Mouse (Mus musculus): Measurements from ENCODE around the gene Olfr711. TPM values are rescaled to one million over a fixed set of nuclear protein-coding genes. Genes with fewer than 3 reads are reported as not detected.
"Not testable (repeated sequence)": the region's sequence is repeated elsewhere in the genome, so short reads cannot be mapped to it uniquely, and the experiment has no call there.

Olfr711 gene
- not detected in 2 replicates for polyA plus RNA-seq (2015; fragmentation: Nextera tagmentation; extraction: Ambion mirVana)

DNA sequence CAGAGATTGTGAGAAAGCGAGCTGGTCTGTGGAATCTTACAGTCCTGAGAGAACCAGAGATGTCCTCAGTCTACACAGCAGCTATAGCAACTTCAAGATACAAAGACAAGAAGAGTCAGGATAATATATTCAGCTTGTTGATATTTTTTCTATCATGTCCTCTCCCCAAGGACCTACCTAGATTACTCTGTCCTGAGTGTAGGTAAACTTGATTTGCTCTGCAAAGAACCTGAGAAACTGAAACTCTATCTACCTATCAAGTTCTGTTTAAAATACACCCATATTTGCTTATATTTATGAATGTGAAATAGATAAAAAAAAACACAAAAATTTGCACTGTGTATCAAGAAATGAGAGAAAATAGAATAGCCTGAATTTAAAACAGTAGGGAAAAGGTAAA is at the start of gene Olfr711:
Gene Olfr711, minus strand, starts transcription at position 101 of the 400 bp plus-strand sequence.
- no peaks in the 10 kb centered on the region for H3K36me3 ChIP-seq (ENCODE audit: control insufficient read depth, insufficient read depth, low read length)
- WGBS = 73% methylated on average over 1 of the region's 1 CpGs
- no peak within 1 kb of the TSS for H3K27ac ChIP-seq (ENCODE audit: low read length)
- no peak within 1 kb of the TSS for H3K4me2 ChIP-seq (ENCODE audit: low read depth, low read length)
- no peak within 1 kb of the TSS for H3K9ac ChIP-seq (ENCODE audit: low read length)
- H3K27me3 ChIP-seq (ENCODE audit: control insufficient read depth, insufficient read depth, low read length) = no peaks in the 10 kb centered on the region
- H3K4me3 ChIP-seq (replicated peaks; ENCODE audit: low read length) = no peak within 1 kb of the TSS
- H3K4me1 ChIP-seq (ENCODE audit: control insufficient read depth, insufficient read depth, low read length) = no peaks in the 10 kb centered on the region
- no peak for ATAC-seq (ENCODE audit: insufficient read depth, low FRiP score)
- no peaks in the 10 kb centered on the region for H3K9me3 ChIP-seq (replicated peaks; ENCODE audit: control insufficient read depth, low read length)

GRCm38 (mm10) chr7:107005972-107006371 is 30.7 kb upstream of the Olfr711 start, which contains the start of gene Olfr2:
Olfr2 (minus strand) TSS chr7:107006072.
- Histone ChIP-seq H3K9ac (ENCODE audit: low read length) (no peak within 1 kb of the TSS), H3K27me3 (ENCODE audit: control insufficient read depth, insufficient read depth, low read length) (no peaks in the 10 kb centered on the region), H3K9me3 (replicated peaks; ENCODE audit: control insufficient read depth, low read length) (no peaks in the 10 kb centered on the region), H3K36me3 (ENCODE audit: control insufficient read depth, insufficient read depth, low read length) (no peaks in the 10 kb centered on the region), H3K4me3 (replicated peaks; ENCODE audit: low read length) (no peak within 1 kb of the TSS), H3K4me1 (ENCODE audit: control insufficient read depth, insufficient read depth, low read length) (no peaks in the 10 kb centered on the region), H3K27ac (ENCODE audit: low read length) (no peak within 1 kb of the TSS), H3K4me2 (ENCODE audit: low read depth, low read length) (no peak within 1 kb of the TSS)
- no peak for ATAC-seq (ENCODE audit: insufficient read depth, low FRiP score)
- 46% methylated on average over 1 of the region's 1 CpGs for WGBS

DNA sequence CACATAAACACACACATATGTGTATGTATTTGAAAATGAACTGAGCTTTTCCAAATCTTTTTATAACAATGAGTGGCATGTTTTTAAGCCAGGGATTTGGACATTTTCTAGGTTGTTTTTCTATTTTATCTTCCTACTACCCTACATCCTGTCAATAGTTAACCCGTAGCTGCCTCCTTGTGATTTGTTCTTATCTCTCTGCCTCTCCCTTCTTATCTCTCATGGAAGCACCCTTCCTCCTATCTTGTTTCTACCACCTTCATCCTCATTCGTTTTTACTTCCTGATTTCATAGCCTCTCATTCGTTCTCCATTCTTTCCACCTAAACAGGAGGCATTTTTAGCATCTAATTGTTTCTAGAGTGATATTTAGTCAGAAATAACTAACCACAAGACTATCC is 28.9 kb upstream of the Olfr711 start:
- no peaks in the 10 kb centered on the region for H3K36me3 ChIP-seq (ENCODE audit: control insufficient read depth, insufficient read depth, low read length)
- H3K4me1 ChIP-seq (ENCODE audit: control insufficient read depth, insufficient read depth, low read length) = no peaks in the 10 kb centered on the region
- no peak overlapping the region for H3K27ac ChIP-seq (ENCODE audit: low read length)
- H3K4me2 ChIP-seq (ENCODE audit: low read depth, low read length) = no peak overlapping the region
- H3K9me3 ChIP-seq (replicated peaks; ENCODE audit: control insufficient read depth, low read length) = no peaks in the 10 kb centered on the region
- no peak overlapping the region for H3K9ac ChIP-seq (ENCODE audit: low read length)
- no peak for ATAC-seq (ENCODE audit: insufficient read depth, low FRiP score)
- no peaks in the 10 kb centered on the region for H3K27me3 ChIP-seq (ENCODE audit: control insufficient read depth, insufficient read depth, low read length)
- no peak overlapping the region for H3K4me3 ChIP-seq (replicated peaks; ENCODE audit: low read length)
- 32% methylated on average over 3 of the region's 3 CpGs for WGBS

DNA sequence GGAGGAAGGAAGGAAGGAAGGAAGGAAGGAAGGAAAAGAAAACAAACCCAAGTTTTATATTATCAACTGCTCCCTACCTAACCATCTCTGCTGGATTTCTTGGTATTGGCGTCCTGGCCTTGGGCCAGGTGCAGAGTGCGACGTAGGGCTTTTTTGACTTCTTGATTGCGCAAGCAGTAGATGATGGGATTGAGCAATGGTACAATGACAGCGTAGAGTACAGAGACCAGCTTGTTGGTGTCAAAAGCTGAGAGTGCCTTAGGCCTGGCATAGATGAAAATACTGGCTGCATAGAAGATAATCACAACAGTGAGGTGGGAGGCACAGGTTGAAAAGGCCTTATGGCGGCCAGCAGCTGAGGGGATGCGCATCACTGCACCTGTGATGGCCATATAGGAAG is 25.5 kb upstream of the Olfr711 start:
- Histone ChIP-seq H3K27me3 (ENCODE audit: control insufficient read depth, insufficient read depth, low read length) (no peaks in the 10 kb centered on the region), H3K9ac (ENCODE audit: low read length) (no peak overlapping the region), H3K4me3 (replicated peaks; ENCODE audit: low read length) (no peak overlapping the region), H3K9me3 (replicated peaks; ENCODE audit: control insufficient read depth, low read length) (no peaks in the 10 kb centered on the region), H3K4me1 (ENCODE audit: control insufficient read depth, insufficient read depth, low read length) (no peaks in the 10 kb centered on the region), H3K4me2 (ENCODE audit: low read depth, low read length) (no peak overlapping the region), H3K27ac (ENCODE audit: low read length) (no peak overlapping the region), H3K36me3 (ENCODE audit: control insufficient read depth, insufficient read depth, low read length) (no peaks in the 10 kb centered on the region)
- 86% methylated on average over 7 of the region's 7 CpGs for WGBS
- ATAC-seq (ENCODE audit: insufficient read depth, low FRiP score) = no peak

DNA sequence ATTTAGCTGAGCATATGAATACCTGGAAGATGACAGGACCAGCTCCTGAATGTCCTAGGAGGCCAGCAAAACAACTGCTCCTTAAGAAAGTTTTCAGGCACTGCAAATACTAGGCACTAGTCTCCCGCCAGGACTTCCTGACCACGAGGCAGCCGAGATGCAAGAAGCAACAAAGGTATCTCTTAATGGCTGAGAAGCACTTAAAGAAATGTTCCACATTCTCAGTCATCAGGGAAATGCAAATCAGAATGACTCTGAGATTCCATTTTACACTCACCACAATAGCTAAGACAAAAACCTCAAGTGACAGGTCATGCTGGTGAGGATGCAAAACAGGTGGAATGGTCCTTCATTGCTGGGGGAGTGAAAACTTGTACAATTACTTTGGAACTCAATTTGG is 10.0 kb upstream of the Olfr711 start:
- WGBS = 87% methylated on average over 3 of the region's 3 CpGs
- H3K4me1 ChIP-seq (ENCODE audit: control insufficient read depth, insufficient read depth, low read length) = no peaks in the 10 kb centered on the region
- no peak overlapping the region for H3K27ac ChIP-seq (ENCODE audit: low read length)
- no peaks in the 10 kb centered on the region for H3K9me3 ChIP-seq (replicated peaks; ENCODE audit: control insufficient read depth, low read length)
- no peaks in the 10 kb centered on the region for H3K36me3 ChIP-seq (ENCODE audit: control insufficient read depth, insufficient read depth, low read length)
- no peak overlapping the region for H3K4me2 ChIP-seq (ENCODE audit: low read depth, low read length)
- ATAC-seq (ENCODE audit: insufficient read depth, low FRiP score) = no peak
- no peaks in the 10 kb centered on the region for H3K27me3 ChIP-seq (ENCODE audit: control insufficient read depth, insufficient read depth, low read length)
- no peak overlapping the region for H3K4me3 ChIP-seq (replicated peaks; ENCODE audit: low read length)
- H3K9ac ChIP-seq (ENCODE audit: low read length) = no peak overlapping the region

GRCm38 (mm10) chr7:106967503-106967902 is 7.8 kb downstream of the Olfr711 start:
- not testable (repeated sequence) for H3K27me3 ChIP-seq (ENCODE audit: control insufficient read depth, insufficient read depth, low read length); H3K36me3 ChIP-seq (ENCODE audit: control insufficient read depth, insufficient read depth, low read length); H3K4me1 ChIP-seq (ENCODE audit: control insufficient read depth, insufficient read depth, low read length); ATAC-seq (ENCODE audit: insufficient read depth, low FRiP score); H3K9ac ChIP-seq (ENCODE audit: low read length); H3K27ac ChIP-seq (ENCODE audit: low read length); H3K4me2 ChIP-seq (ENCODE audit: low read depth, low read length); H3K9me3 ChIP-seq (replicated peaks; ENCODE audit: control insufficient read depth, low read length); H3K4me3 ChIP-seq (replicated peaks; ENCODE audit: low read length)

GRCm38 (mm10) chr7:106963837-106964236 is 11.4 kb downstream of the Olfr711 start, which contains the start of gene Olfr6:
Olfr6 (minus strand) TSS chr7:106963937.
- Histone ChIP-seq H3K9me3 (replicated peaks; ENCODE audit: control insufficient read depth, low read length) (no peaks in the 10 kb centered on the region), H3K36me3 (ENCODE audit: control insufficient read depth, insufficient read depth, low read length) (no peaks in the 10 kb centered on the region), H3K4me3 (replicated peaks; ENCODE audit: low read length) (no peak within 1 kb of the TSS), H3K4me1 (ENCODE audit: control insufficient read depth, insufficient read depth, low read length) (no peaks in the 10 kb centered on the region), H3K4me2 (ENCODE audit: low read depth, low read length) (no peak within 1 kb of the TSS), H3K9ac (ENCODE audit: low read length) (no peak within 1 kb of the TSS), H3K27ac (ENCODE audit: low read length) (no peak within 1 kb of the TSS), H3K27me3 (ENCODE audit: control insufficient read depth, insufficient read depth, low read length) (no peaks in the 10 kb centered on the region)
- 86% methylated on average over 1 of the region's 1 CpGs for WGBS
- no peak for ATAC-seq (ENCODE audit: insufficient read depth, low FRiP score)

GRCm38 (mm10) chr7:106948212-106948611 is 27.0 kb downstream of the Olfr711 start, which contains the start of gene Olfr710:
Olfr710 (minus strand) TSS chr7:106948312.
- Histone ChIP-seq H3K27me3 (ENCODE audit: control insufficient read depth, insufficient read depth, low read length) (no peaks in the 10 kb centered on the region), H3K36me3 (ENCODE audit: control insufficient read depth, insufficient read depth, low read length) (no peaks in the 10 kb centered on the region), H3K4me1 (ENCODE audit: control insufficient read depth, insufficient read depth, low read length) (no peaks in the 10 kb centered on the region), H3K27ac (ENCODE audit: low read length) (no peak within 1 kb of the TSS), H3K4me3 (replicated peaks; ENCODE audit: low read length) (no peak within 1 kb of the TSS), H3K4me2 (ENCODE audit: low read depth, low read length) (no peak within 1 kb of the TSS), H3K9me3 (replicated peaks; ENCODE audit: control insufficient read depth, low read length) (no peaks in the 10 kb centered on the region), H3K9ac (ENCODE audit: low read length) (no peak within 1 kb of the TSS)
- no peak for ATAC-seq (ENCODE audit: insufficient read depth, low FRiP score)
- 71% methylated on average over 3 of the region's 3 CpGs for WGBS

GRCm38 (mm10) chr7:106932119-106932518 is 43.1 kb downstream of the Olfr711 start, which contains the start of gene Olfr709-ps1:
Olfr709-ps1 (minus strand) TSS chr7:106932219.
- no peak for ATAC-seq (ENCODE audit: insufficient read depth, low FRiP score)
- Histone ChIP-seq H3K9ac (ENCODE audit: low read length) (no peak within 1 kb of the TSS), H3K4me2 (ENCODE audit: low read depth, low read length) (no peak within 1 kb of the TSS), H3K9me3 (replicated peaks; ENCODE audit: control insufficient read depth, low read length) (no peaks in the 10 kb centered on the region), H3K27me3 (ENCODE audit: control insufficient read depth, insufficient read depth, low read length) (no peaks in the 10 kb centered on the region), H3K27ac (ENCODE audit: low read length) (no peak within 1 kb of the TSS), H3K36me3 (ENCODE audit: control insufficient read depth, insufficient read depth, low read length) (no peaks in the 10 kb centered on the region), H3K4me3 (replicated peaks; ENCODE audit: low read length) (no peak within 1 kb of the TSS), H3K4me1 (ENCODE audit: control insufficient read depth, insufficient read depth, low read length) (no peaks in the 10 kb centered on the region)

- not testable (repeated sequence) for H3K27ac ChIP-seq (ENCODE audit: low read length); H3K36me3 ChIP-seq (ENCODE audit: control insufficient read depth, insufficient read depth, low read length); H3K4me2 ChIP-seq (ENCODE audit: low read depth, low read length); H3K9me3 ChIP-seq (replicated peaks; ENCODE audit: control insufficient read depth, low read length); H3K9ac ChIP-seq (ENCODE audit: low read length); H3K4me1 ChIP-seq (ENCODE audit: control insufficient read depth, insufficient read depth, low read length); H3K4me3 ChIP-seq (replicated peaks; ENCODE audit: low read length); H3K27me3 ChIP-seq (ENCODE audit: control insufficient read depth, insufficient read depth, low read length); ATAC-seq (ENCODE audit: insufficient read depth, low FRiP score)
- WGBS = 88% methylated on average over 2 of the region's 7 CpGs
Observed at GRCm38 (mm10) chr7:106920961-106921360, 54.3 kb downstream of the Olfr711 start.

All from stomach, embryonic 16.5 days (tissue).